Mouse (Mus musculus) lung, adult 2 months (tissue): Measurements from ENCODE around the gene Ubr3. TPM values are rescaled to one million over a fixed set of nuclear protein-coding genes. Genes with fewer than 3 reads are reported as not detected.

ENCODE experiments used
- DNase-seq: peaks from one replicate; pipeline ENCODE4 v3.0.0; 2022
- H3K4me1 ChIP-seq: fragments of 200-500 bp; 2 replicates; pipeline ENCODE4 v1.6.1; 2011; ENCODE audit warnings: low read length; ENCODE audit not compliant: control insufficient read depth, insufficient read depth
- H3K4me3 ChIP-seq: fragments of 200-500 bp; replicated peaks from 2 replicates; pipeline ENCODE3; 2011; ENCODE audit warnings: low read depth, mild to moderate bottlenecking, control low read depth, low read length; ENCODE audit errors: extremely low read depth
- CTCF ChIP-seq: fragments of 200-500 bp; IDR thresholded peaks from 2 replicates; pipeline ENCODE4 v1.5.1; 2011; ENCODE audit warnings: mild to moderate bottlenecking, low read length, control low read depth; ENCODE audit not compliant: insufficient read depth
- POLR2A ChIP-seq: fragments of 200-500 bp; IDR thresholded peaks from 2 replicates; pipeline ENCODE4 v1.6.1; 2011; ENCODE audit warnings: low read depth, mild to moderate bottlenecking, control low read depth, low read length, borderline replicate concordance; ENCODE audit errors: extremely low read depth
- WGBS: fragments of 180-500 bp; shearing (Covaris S2); methylation state at CpG from one replicate; pipeline ENCODE4 v1.1.7; 2018; 5-methylcytosine and 5-hydroxymethylcytosine counted together
- polyA plus RNA-seq: library from polyadenylated mRNA; depleted of rRNA; stranded (reverse); fragments of >200 nt; gene quantifications from 2 replicates; pipeline ENCODE4 v1.2.3, GENCODE M21; 2012; rRNA removed

Gene Ubr3
- 10.2 and 14.3 TPM in 2 replicates for polyA plus RNA-seq

- H3K4me3 ChIP-seq, result peak within 1 kb of the TSS; percentile 94
- peak; percentile 97 for DNase-seq
- under 1% methylated on average over 56 of the region's 65 CpGs for WGBS
- H3K4me1 ChIP-seq, result peaks cover 6% of the 10 kb centered on the region
- peak; percentile 58; the same call in 1 of the 2 replicates for TF ChIP-seq POLR2A
- no peak for TF ChIP-seq CTCF
These were observed at the start of gene Ubr3 for GRCm38 (mm10) chr2:69897039-69897617. Ubr3 (plus strand) TSS chr2:69897246.

- 37% methylated on average over 6 of the region's 6 CpGs for WGBS
- no peak for DNase-seq
These were observed 47.8 kb upstream of the Ubr3 start for GRCm38 (mm10) chr2:69849215-69849614.

GRCm38 (mm10) chr2:69851427-69852058 lies 45.5 kb upstream of the Ubr3 start:
- Histone ChIP-seq H3K4me1 (no peaks in the 10 kb centered on the region; the same call in 1 of the 2 replicates), H3K4me3 (no peak overlapping the region)
- 74% methylated on average over 2 of the region's 2 CpGs for WGBS
- no peak for DNase-seq
- TF ChIP-seq POLR2A (no peak), CTCF (peak; percentile 10; the same call in 1 of the 2 replicates)

More at GRCm38 (mm10) chr2:69849215-69849614, 47.8 kb upstream of the Ubr3 start:
- Histone ChIP-seq H3K4me3 (no peak overlapping the region), H3K4me1 (no peaks in the 10 kb centered on the region; the same call in 1 of the 2 replicates)
- TF ChIP-seq POLR2A, result no peak
- no peak for TF ChIP-seq CTCF

GRCm38 (mm10) chr2:69856392-69856791 lies 40.7 kb upstream of the Ubr3 start:
- DNase-seq, result peak; percentile 14
- Histone ChIP-seq H3K4me1 (no peaks in the 10 kb centered on the region), H3K4me3 (no peak overlapping the region)
- TF ChIP-seq POLR2A, result no peak
- peak; percentile 61 for TF ChIP-seq CTCF
- 14% methylated on average over 8 of the region's 8 CpGs for WGBS

GRCm38 (mm10) chr2:69857882-69858281 lies 39.2 kb upstream of the Ubr3 start:
- DNase-seq, result no peak
- H3K4me3 ChIP-seq, result no peak overlapping the region
- H3K4me1 ChIP-seq, result no peaks in the 10 kb centered on the region
- TF ChIP-seq CTCF, result peak; percentile 12; the same call in 1 of the 2 replicates
- TF ChIP-seq POLR2A, result no peak
- WGBS, result 70% methylated on average over 1 of the region's 1 CpGs

GRCm38 (mm10) chr2:69860972-69861452 lies 36.0 kb upstream of the Ubr3 start:
- 5% methylated on average over 13 of the region's 13 CpGs for whole genome bisulfite sequencing
- Histone ChIP-seq H3K4me3 (peak overlapping the region; percentile 82), H3K4me1 (no peaks in the 10 kb centered on the region)
- peak; percentile 30 for DNase-seq
- TF ChIP-seq CTCF (no peak), POLR2A (no peak)

- under 1% methylated on average over 66 of the region's 66 CpGs for WGBS
- TF ChIP-seq POLR2A (peak; percentile 86), CTCF (no peak)
- DNase-seq, result peak; percentile 87
- no peaks in the 10 kb centered on the region for H3K4me1 ChIP-seq
- H3K4me3 ChIP-seq, result peak within 1 kb of the TSS; percentile 96
These were observed 35.5 kb upstream of the Ubr3 start, which contains the start of gene Ssb for GRCm38 (mm10) chr2:69861485-69862091. Ssb (plus strand) TSS chr2:69861562.

GRCm38 (mm10) chr2:69862117-69862657 lies 34.9 kb upstream of the Ubr3 start:
- WGBS, result 1% methylated on average over 13 of the region's 13 CpGs
- H3K4me3 ChIP-seq, result peak overlapping the region; percentile 96
- DNase-seq, result no peak
- TF ChIP-seq CTCF (no peak), POLR2A (no peak)
- H3K4me1 ChIP-seq, result no peaks in the 10 kb centered on the region

- no peak for TF ChIP-seq CTCF
- no peak for TF ChIP-seq POLR2A
- Histone ChIP-seq H3K4me1 (no peaks in the 10 kb centered on the region; the same call in 1 of the 2 replicates), H3K4me3 (no peak overlapping the region)
- DNase-seq, result no peak
- 59% methylated on average over 2 of the region's 2 CpGs for WGBS
These were observed 13.1 kb upstream of the Ubr3 start for GRCm38 (mm10) chr2:69883990-69884391.
